Mouse (Mus musculus): Measurements from ENCODE around the gene Pdlim4. TPM values are rescaled to one million over a fixed set of nuclear protein-coding genes. Genes with fewer than 3 reads are reported as not detected.

The Pdlim4 gene
- total and polyA plus RNA-seq, 3 experiments: not detected

- H3K27me3 ChIP-seq (replicated peaks): peaks cover 2% of the 10 kb centered on the region
Observed at GRCm38 (mm10) chr11:54058643-54059042, 10.2 kb downstream of the Pdlim4 start.

GRCm38 (mm10) chr11:54058056-54058617, 10.7 kb downstream of the Pdlim4 start:
- H3K4me3 ChIP-seq (replicated peaks in 1 of 3; ENCODE audit: low read depth in 2 of 3, low read length in 2 of 3, poor library complexity in 1 of 3): no peak overlapping the region
- H3K9me3 ChIP-seq (replicated peaks; ENCODE audit: low read length): no peaks in the 10 kb centered on the region
- dilution Hi-C loops (cut with MboI; ENCODE audit: extremely low pct_ligation_motif_present, extremely low pct_unique_long_range_greater_than_20kb, low sequenced_read_pairs): no loop called here
- no peak overlapping the region for H3K27ac ChIP-seq (ENCODE audit: insufficient read depth, low read depth)
- in situ Hi-C loops (cut with MboI; ENCODE audit: low pct_ligation_motif_present, low pct_unique_long_range_greater_than_20kb, low sequenced_read_pairs): no loop called here
- H3K4me1 ChIP-seq (ENCODE audit: control insufficient read depth in 1 of 2, insufficient read depth in 2 of 2): peaks cover 3 to 10% of the 10 kb centered on the region in 2 experiments; a peak in 3 of 4 replicates
- no peak for TF ChIP-seq MXI1 (IDR thresholded peaks at IDR 0.05; ENCODE audit: low read depth, low read length)
- no peak for TF ChIP-seq CHD2 (IDR thresholded peaks at IDR 0.05; ENCODE audit: low read length)
- no peak for TF ChIP-seq CHD1 (IDR thresholded peaks at IDR 0.05; ENCODE audit: low read depth, low read length)
- TF ChIP-seq MYC (IDR thresholded peaks at IDR 0.05; ENCODE audit: low read depth, low read length): no peak
- TF ChIP-seq POLR2AphosphoS2 (IDR thresholded peaks at IDR 0.05; ENCODE audit: low read depth, low read length): no peak
- H3K4me2 ChIP-seq (ENCODE audit: insufficient read depth, low read depth, poor library complexity, severe bottlenecking): no peak overlapping the region
- no peak for DNase-seq (ENCODE audit: extremely low read depth)
- H3K9ac ChIP-seq (ENCODE audit: insufficient read depth, low read depth): no peak overlapping the region
- no peaks in the 10 kb centered on the region for H3K79me2 ChIP-seq (replicated peaks; ENCODE audit: control insufficient read depth, extremely low read depth, insufficient read depth, poor library complexity, severe bottlenecking)
- H3K36me3 ChIP-seq (replicated peaks in 1 of 2; ENCODE audit: control insufficient read depth in 1 of 2, insufficient read depth in 1 of 2, low read length in 1 of 2): no peaks in the 10 kb centered on the region
- peaks cover 2% of the 10 kb centered on the region for H3K27me3 ChIP-seq (replicated peaks)

More at GRCm38 (mm10) chr11:54058643-54059042, 10.2 kb downstream of the Pdlim4 start:
- DNase-seq (ENCODE audit: extremely low read depth): no peak
- H3K27ac ChIP-seq (ENCODE audit: insufficient read depth, low read depth): no peak overlapping the region
- H3K79me2 ChIP-seq (replicated peaks; ENCODE audit: control insufficient read depth, extremely low read depth, insufficient read depth, poor library complexity, severe bottlenecking): no peaks in the 10 kb centered on the region
- no peaks in the 10 kb centered on the region for H3K9me3 ChIP-seq (replicated peaks; ENCODE audit: low read length)
- in situ Hi-C loops (cut with MboI; ENCODE audit: low pct_ligation_motif_present, low pct_unique_long_range_greater_than_20kb, low sequenced_read_pairs) (no loop called here), dilution Hi-C loops (cut with MboI; ENCODE audit: extremely low pct_ligation_motif_present, extremely low pct_unique_long_range_greater_than_20kb, low sequenced_read_pairs) (no loop called here)
- H3K4me1 ChIP-seq (ENCODE audit: control insufficient read depth in 1 of 2, insufficient read depth in 2 of 2): peaks cover 3 to 14% of the 10 kb centered on the region in 2 experiments; a peak in 3 of 4 replicates
- TF ChIP-seq CHD2 (IDR thresholded peaks at IDR 0.05; ENCODE audit: low read length) (no peak), IRF4 (IDR thresholded peaks at IDR 0.05; ENCODE audit: low read depth, low read length) (no peak), MAZ (IDR thresholded peaks at IDR 0.05; ENCODE audit: low read depth, low read length) (no peak), MEF2A (IDR thresholded peaks at IDR 0.05; ENCODE audit: borderline replicate concordance, low read depth, low read length) (no peak), ZNF384 (IDR thresholded peaks at IDR 0.05; ENCODE audit: low read depth, low read length) (no peak), HCFC1 (IDR thresholded peaks at IDR 0.05; ENCODE audit: low read depth, low read length) (no peak), RCOR1 (conservative IDR thresholded peaks at IDR 0.05; ENCODE audit: low read depth, low read length) (no peak), EP300 (IDR thresholded peaks at IDR 0.05; ENCODE audit: low read length) (no peak)
- no peak overlapping the region for H3K9ac ChIP-seq (ENCODE audit: insufficient read depth, low read depth)
- H3K4me3 ChIP-seq (replicated peaks in 1 of 3; ENCODE audit: low read depth in 2 of 3, low read length in 2 of 3, poor library complexity in 1 of 3): no peak overlapping the region
- no peak overlapping the region for H3K4me2 ChIP-seq (ENCODE audit: insufficient read depth, low read depth, poor library complexity, severe bottlenecking)
- H3K36me3 ChIP-seq (replicated peaks in 1 of 2; ENCODE audit: control insufficient read depth in 1 of 2, insufficient read depth in 1 of 2, low read length in 1 of 2): no peaks in the 10 kb centered on the region

- Histone ChIP-seq H3K4me1 (ENCODE audit: control insufficient read depth in 1 of 2, insufficient read depth in 2 of 2) (peaks cover under 1 to 3% of the 10 kb centered on the region in 2 experiments; a peak in 3 of 4 replicates), H3K9ac (ENCODE audit: insufficient read depth, low read depth) (no peak overlapping the region), H3K9me3 (replicated peaks; ENCODE audit: low read length) (no peaks in the 10 kb centered on the region), H3K79me2 (replicated peaks; ENCODE audit: control insufficient read depth, extremely low read depth, insufficient read depth, poor library complexity, severe bottlenecking) (no peaks in the 10 kb centered on the region), H3K27me3 (replicated peaks) (peaks cover 2% of the 10 kb centered on the region), H3K36me3 (replicated peaks in 1 of 2; ENCODE audit: control insufficient read depth in 1 of 2, insufficient read depth in 1 of 2, low read length in 1 of 2) (no peaks in the 10 kb centered on the region), H3K4me2 (ENCODE audit: insufficient read depth, low read depth, poor library complexity, severe bottlenecking) (no peak overlapping the region), H3K27ac (ENCODE audit: insufficient read depth, low read depth) (no peak overlapping the region), H3K4me3 (replicated peaks in 1 of 3; ENCODE audit: low read depth in 2 of 3, low read length in 2 of 3, poor library complexity in 1 of 3) (no peak overlapping the region)
- TF ChIP-seq RCOR1 (conservative IDR thresholded peaks at IDR 0.05; ENCODE audit: low read depth, low read length) (no peak), JUN (IDR thresholded peaks at IDR 0.05; ENCODE audit: insufficient read depth, low read depth, low read length) (no peak), MAX (IDR thresholded peaks at IDR 0.05; ENCODE audit: low read length) (no peak), MAZ (IDR thresholded peaks at IDR 0.05; ENCODE audit: low read depth, low read length) (no peak), POLR2A (IDR thresholded peaks at IDR 0.05; ENCODE audit: low read depth, low read length) (no peak), ETS1 (conservative IDR thresholded peaks at IDR 0.05; ENCODE audit: low read depth, low read length) (no peak), MYC (IDR thresholded peaks at IDR 0.05; ENCODE audit: low read depth, low read length) (no peak), TCF12 (IDR thresholded peaks at IDR 0.05; ENCODE audit: low read depth, low read length) (no peak), NELFE (IDR thresholded peaks at IDR 0.05; ENCODE audit: low read depth, low read length) (no peak), ZNF384 (IDR thresholded peaks at IDR 0.05; ENCODE audit: low read depth, low read length) (no peak), USF2 (conservative IDR thresholded peaks at IDR 0.05; ENCODE audit: low read depth, low read length) (no peak)
- DNase-seq (ENCODE audit: extremely low read depth): no peak
- in situ Hi-C loops (cut with MboI; ENCODE audit: low pct_ligation_motif_present, low pct_unique_long_range_greater_than_20kb, low sequenced_read_pairs) (no loop called here), dilution Hi-C loops (cut with MboI; ENCODE audit: extremely low pct_ligation_motif_present, extremely low pct_unique_long_range_greater_than_20kb, low sequenced_read_pairs) (no loop called here)
Observed at GRCm38 (mm10) chr11:54057428-54057827, 11.4 kb downstream of the Pdlim4 start.

Measured in CH12.LX (cell line).